ENCODE assay signal across 10 mouse cellular contexts in genomic region chr5:112286984-112287641, GRCm38 (mm10). TPM values are rescaled to one million over a fixed set of nuclear protein-coding genes. Genes with fewer than 3 reads are reported as not detected.
A peak's percentile ranks its signal among the peaks of the same experiment; 100 is the strongest.
DNase-seq lines count a peak whose midpoint lies in the region; ATAC-seq and TF ChIP-seq lines count a peak whose summit lies in the region.
"Had no signal": no experiment of that assay in that cellular context is flagged by ENCODE, and none has a peak within 500 bp of the region (broad histone marks: within the 10 kb centered on the region; RNA-seq: fewer than 3 reads in every experiment).

No protein-coding gene starts in this region.

- H3K27me3 ChIP-seq in heart, postnatal 0 days (ENCODE audit: control insufficient read depth, insufficient read depth, low read length): no peaks in the 10 kb centered on the region
- H3K27me3 ChIP-seq in liver, embryonic 13.5 days: no peaks in the 10 kb centered on the region
- H3K27me3 ChIP-seq in kidney, adult 2 months (replicated peaks; ENCODE audit: control insufficient read depth, insufficient read depth, low read length): no peaks in the 10 kb centered on the region

- H3K4me2 ChIP-seq in heart, postnatal 0 days (ENCODE audit: low read depth, low read length): no peak overlapping the region
- peak overlapping the region; percentile 18; the same call in 1 of the 2 replicates for H3K4me2 ChIP-seq in liver, embryonic 13.5 days

- peak overlapping the region; percentile 76 for H3K27ac ChIP-seq in heart, postnatal 0 days (ENCODE audit: low read depth)
- peak overlapping the region; percentile 67 for H3K27ac ChIP-seq in liver, embryonic 13.5 days
- H3K27ac ChIP-seq in kidney, adult 2 months (ENCODE audit: insufficient read depth, low read depth, low read length): no peak overlapping the region

- peaks cover 41% of the 10 kb centered on the region for H3K4me1 ChIP-seq in heart, postnatal 0 days (ENCODE audit: control insufficient read depth, insufficient read depth)
- peaks cover 95% of the 10 kb centered on the region for H3K4me1 ChIP-seq in liver, embryonic 13.5 days (replicated peaks)
- peaks cover 18% of the 10 kb centered on the region for H3K4me1 ChIP-seq in kidney, adult 2 months (ENCODE audit: control insufficient read depth, insufficient read depth, low read length)

- H3K9me3 ChIP-seq in heart, postnatal 0 days (replicated peaks; ENCODE audit: control insufficient read depth, low read length): no peaks in the 10 kb centered on the region
- H3K9me3 ChIP-seq in liver, embryonic 13.5 days (replicated peaks): no peaks in the 10 kb centered on the region

- TF ChIP-seq CTCF in heart, postnatal 0 days (IDR thresholded peaks at IDR 0.05; ENCODE audit: low read depth): no peak
- no peak for TF ChIP-seq CTCF in kidney, adult 2 months (conservative IDR thresholded peaks at IDR 0.05; ENCODE audit: insufficient read depth, insufficient read length, low read depth, low read length)

- no peaks in the 10 kb centered on the region for H3K36me3 ChIP-seq in heart, postnatal 0 days (replicated peaks; ENCODE audit: control insufficient read depth, insufficient read depth, low read length)
- peaks cover 4% of the 10 kb centered on the region; the same call in 1 of the 2 replicates for H3K36me3 ChIP-seq in liver, embryonic 13.5 days
- no peaks in the 10 kb centered on the region for H3K36me3 ChIP-seq in kidney, adult 2 months (ENCODE audit: control insufficient read depth, insufficient read depth, low read length)

- 60% methylated on average over 11 of the region's 11 CpGs for WGBS in heart, postnatal 0 days
- WGBS in liver, embryonic 13.5 days (ENCODE audit: insufficient replicate concordance): 19% methylated on average over 11 of the region's 11 CpGs
- 45% methylated on average over 11 of the region's 11 CpGs for WGBS in kidney, adult 2 months

- H3K9ac ChIP-seq in heart, postnatal 0 days (replicated peaks; ENCODE audit: low read depth, low read length): no peak overlapping the region
- no peak overlapping the region; the same call in 1 of the 2 replicates for H3K9ac ChIP-seq in liver, embryonic 13.5 days

- no peak for TF ChIP-seq EP300 in heart, postnatal 0 days (IDR thresholded peaks at IDR 0.05; ENCODE audit: low read depth)

- no peak for ATAC-seq in heart, postnatal 0 days (ENCODE audit: insufficient read depth, low read depth)
- peak; percentile 7; the same call in 1 of the 2 replicates for ATAC-seq in liver, embryonic 13.5 days (ENCODE audit: low read depth)

- no peak for TF ChIP-seq POLR2A in kidney, adult 2 months (IDR thresholded peaks at IDR 0.05; ENCODE audit: low read depth, low read length)

- intact Hi-C loops in left cerebral cortex, postnatal 14 days (cut with DNase I): no loop called here

- no peak overlapping the region for H3K4me3 ChIP-seq in heart, postnatal 0 days (ENCODE audit: low read depth, low read length)
- no peak overlapping the region for H3K4me3 ChIP-seq in liver, embryonic 13.5 days (replicated peaks)
- no peak overlapping the region for H3K4me3 ChIP-seq in kidney, adult 2 months (ENCODE audit: insufficient read depth, low read depth, low read length)

- DNase-seq in heart, postnatal 0 days (ENCODE audit: low spot score): no peak
- no peak for DNase-seq in heart, postnatal 4 days
- DNase-seq in T-cell, adult 2 months (ENCODE audit: low spot score): peak; percentile 79
- DNase-seq in liver, embryonic 13.5 days: no peak
- DNase-seq in thymus, postnatal 0 days (ENCODE audit: low spot score): peak; percentile 70
- no peak for DNase-seq in left cerebral cortex, postnatal 14 days (ENCODE audit: low spot score in 2 of 2)
- DNase-seq in kidney, adult 2 months: no peak
- no peak for DNase-seq in right cerebral cortex, postnatal 4 days
- DNase-seq: layer of hippocampus, adult 9-11 months; lung, postnatal 14 days had no signal

RNA-seq across cellular contexts. Expression of gene Tpst2, which starts 10.6 kb away (rescaled TPM):
- total RNA-seq in heart, postnatal 0 days (2014; rRNA removed; ENCODE audit: low replicate concordance): 86.1 and 96.0 TPM in 2 replicates
- 42.9 and 43.8 TPM in 2 replicates for polyA plus RNA-seq in heart, postnatal 0 days (2015; fragmentation: Nextera tagmentation; extraction: Ambion mirVana)
- 10 to 100 TPM; 44.4 to 45.6 TPM for total RNA-seq in heart, postnatal 4 days (2021)
- 35.4 and 36.0 TPM in 2 replicates for polyA plus RNA-seq in liver, embryonic 13.5 days (2015; fragmentation: Nextera tagmentation; extraction: Ambion mirVana)
- polyA plus RNA-seq in thymus, postnatal 0 days (2015; fragmentation: Nextera tagmentation; extraction: Ambion mirVana): 44.6 and 45.3 TPM in 2 replicates
- total RNA-seq in left cerebral cortex, postnatal 14 days (2021): 10 to 100 TPM; 41.3 to 42.9 TPM
- 37.6 and 42.0 TPM in 2 replicates for polyA plus RNA-seq in kidney, adult 2 months (2012; rRNA removed)

RNA-seq across cellular contexts. Expression of gene Crybb1, which starts 31.5 kb away (rescaled TPM):
- total RNA-seq in heart, postnatal 0 days (2014; rRNA removed; ENCODE audit: low replicate concordance): not detected in 2 replicates
- polyA plus RNA-seq in heart, postnatal 0 days (2015; fragmentation: Nextera tagmentation; extraction: Ambion mirVana): 0.26 and 0.54 TPM in 2 replicates
- total RNA-seq in heart, postnatal 4 days (2021): not detected
- polyA plus RNA-seq in liver, embryonic 13.5 days (2015; fragmentation: Nextera tagmentation; extraction: Ambion mirVana): 0.23 and 0.30 TPM in 2 replicates
- 0.49 and 0.74 TPM in 2 replicates for polyA plus RNA-seq in thymus, postnatal 0 days (2015; fragmentation: Nextera tagmentation; extraction: Ambion mirVana)
- total RNA-seq in left cerebral cortex, postnatal 14 days (2021): 10 to 100 TPM; 12.9 to 14.5 TPM
- 0.14 TPM in 1 of 2 replicates, not detected in the other for polyA plus RNA-seq in kidney, adult 2 months (2012; rRNA removed)

RNA-seq across cellular contexts. Expression of gene Cryba4, which starts 34.8 kb away (rescaled TPM):
- 0.39 and 1.6 TPM in 2 replicates for total RNA-seq in heart, postnatal 0 days (2014; rRNA removed; ENCODE audit: low replicate concordance)
- polyA plus RNA-seq in heart, postnatal 0 days (2015; fragmentation: Nextera tagmentation; extraction: Ambion mirVana): 3.7 and 4.1 TPM in 2 replicates
- total RNA-seq in heart, postnatal 4 days (2021): 1 to 10 TPM; 1.7 to 2.3 TPM
- 0.33 and 0.60 TPM in 2 replicates for polyA plus RNA-seq in liver, embryonic 13.5 days (2015; fragmentation: Nextera tagmentation; extraction: Ambion mirVana)
- 1.2 and 1.8 TPM in 2 replicates for polyA plus RNA-seq in thymus, postnatal 0 days (2015; fragmentation: Nextera tagmentation; extraction: Ambion mirVana)
- total RNA-seq in left cerebral cortex, postnatal 14 days (2021): 1 to 10 TPM; 1.2 to 1.5 TPM
- 0.35 TPM in 1 of 2 replicates, not detected in the other for polyA plus RNA-seq in kidney, adult 2 months (2012; rRNA removed)

RNA-seq across cellular contexts. Expression of gene Tfip11, which starts 39.0 kb away (rescaled TPM):
- total RNA-seq in heart, postnatal 0 days (2014; rRNA removed; ENCODE audit: low replicate concordance): 6.5 and 11.4 TPM in 2 replicates
- polyA plus RNA-seq in heart, postnatal 0 days (2015; fragmentation: Nextera tagmentation; extraction: Ambion mirVana): 11.7 TPM in 2 replicates
- 10 to 100 TPM; 20.3 to 20.5 TPM for total RNA-seq in heart, postnatal 4 days (2021)
- polyA plus RNA-seq in liver, embryonic 13.5 days (2015; fragmentation: Nextera tagmentation; extraction: Ambion mirVana): 14.1 and 15.7 TPM in 2 replicates
- 26.9 and 27.9 TPM in 2 replicates for polyA plus RNA-seq in thymus, postnatal 0 days (2015; fragmentation: Nextera tagmentation; extraction: Ambion mirVana)
- total RNA-seq in left cerebral cortex, postnatal 14 days (2021): 10 to 100 TPM; 37.1 to 37.9 TPM
- 26.7 and 29.1 TPM in 2 replicates for polyA plus RNA-seq in kidney, adult 2 months (2012; rRNA removed)

RNA-seq across cellular contexts. Expression of gene Srrd, which starts 55.7 kb away (rescaled TPM):
- total RNA-seq in heart, postnatal 0 days (2014; rRNA removed; ENCODE audit: low replicate concordance): 57.9 and 65.2 TPM in 2 replicates
- 14.1 and 18.2 TPM in 2 replicates for polyA plus RNA-seq in heart, postnatal 0 days (2015; fragmentation: Nextera tagmentation; extraction: Ambion mirVana)
- 10 to 100 TPM; 11.5 to 14.6 TPM for total RNA-seq in heart, postnatal 4 days (2021)
- polyA plus RNA-seq in liver, embryonic 13.5 days (2015; fragmentation: Nextera tagmentation; extraction: Ambion mirVana): 15.8 and 20.2 TPM in 2 replicates
- 28.0 and 30.2 TPM in 2 replicates for polyA plus RNA-seq in thymus, postnatal 0 days (2015; fragmentation: Nextera tagmentation; extraction: Ambion mirVana)
- total RNA-seq in left cerebral cortex, postnatal 14 days (2021): 10 to 100 TPM; 21.6 to 23.0 TPM
- polyA plus RNA-seq in kidney, adult 2 months (2012; rRNA removed): 31.2 and 39.3 TPM in 2 replicates

Comparison
In these comparisons a context has a peak if more than half of its experiments do, and no peak if none do; other contexts are left out.
1. DNase-seq: peak in T-cell, adult 2 months (single experiment) and thymus, postnatal 0 days (single experiment); none in heart, postnatal 0 days (single experiment), heart, postnatal 4 days (single experiment), liver, embryonic 13.5 days (single experiment), left cerebral cortex, postnatal 14 days (0 of 2), kidney, adult 2 months (single experiment) and right cerebral cortex, postnatal 4 days (single experiment).